Mouse (Mus musculus): ENCODE results near the gene Fgf15. TPM values are rescaled to one million over a fixed set of nuclear protein-coding genes. Genes with fewer than 3 reads are reported as not detected.
"Not testable (repeated sequence)": the region's sequence is repeated elsewhere in the genome, so short reads cannot be mapped to it uniquely, and the experiment has no call there.

The Fgf15 gene
- polyA plus RNA-seq, 1 experiment from 2014 or later = 1.5 TPM

DNA sequence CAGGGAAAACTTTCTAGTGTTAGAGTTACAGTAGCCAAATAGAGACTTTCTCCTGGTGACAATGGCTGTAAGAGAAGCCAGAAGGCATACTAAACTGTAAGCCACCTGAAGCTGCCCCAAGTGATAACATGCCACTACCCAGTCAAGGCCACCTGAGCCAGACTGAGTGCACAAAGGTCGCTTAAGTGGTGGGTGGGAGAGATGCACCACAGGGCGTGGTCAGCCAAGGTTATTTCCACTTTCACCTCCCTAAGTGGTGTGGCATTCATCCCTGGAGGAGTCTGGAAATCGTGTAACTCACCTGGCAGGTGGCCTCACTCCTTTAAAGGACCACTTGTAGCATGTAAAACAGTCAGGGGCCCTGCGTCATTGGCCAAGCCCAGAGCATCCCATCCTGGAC is 29.2 kb upstream of the Fgf15 start:
- Histone ChIP-seq H3K4me1 (0 out of 2 replicates have a peak, but pooled peaks cover under 1% of the 10 kb centered on the region), H3K27me3 (ENCODE audit: insufficient read depth, poor library complexity, severe bottlenecking) (peaks cover 76% of the 10 kb centered on the region), H3K27ac (no peak overlapping the region), H3K9me3 (no peaks in the 10 kb centered on the region), H3K4me3 (no peak overlapping the region), H3K36me3 (no peaks in the 10 kb centered on the region)
- DNase-seq (ENCODE audit: low spot score) = no peak
- 58% methylated on average over 4 of the region's 4 CpGs for WGBS

DNA sequence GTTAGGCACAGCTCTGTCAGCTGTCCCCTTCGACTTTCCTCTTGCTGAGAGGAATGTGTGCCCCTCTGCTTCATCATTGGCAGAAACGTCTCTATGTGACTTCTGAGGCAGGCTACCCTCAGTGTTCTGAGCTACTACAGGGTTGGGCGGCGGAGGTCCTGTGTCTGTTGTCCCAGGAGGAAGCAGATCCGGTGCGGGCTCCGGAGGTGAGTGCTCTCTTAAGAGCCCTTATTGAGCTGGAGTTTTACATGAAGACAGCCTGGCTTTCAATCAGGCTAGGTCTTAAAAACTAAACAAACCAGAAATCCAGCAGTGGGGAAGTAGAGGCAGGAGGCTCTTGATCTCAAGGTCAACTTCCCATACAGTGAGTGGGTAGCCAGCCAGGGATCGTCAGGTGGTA is 28.7 kb upstream of the Fgf15 start:
- H3K27me3 ChIP-seq (ENCODE audit: insufficient read depth, poor library complexity, severe bottlenecking) = peaks cover 73% of the 10 kb centered on the region
- 75% methylated on average over 8 of the region's 8 CpGs for WGBS
- no peaks in the 10 kb centered on the region for H3K36me3 ChIP-seq

DNA sequence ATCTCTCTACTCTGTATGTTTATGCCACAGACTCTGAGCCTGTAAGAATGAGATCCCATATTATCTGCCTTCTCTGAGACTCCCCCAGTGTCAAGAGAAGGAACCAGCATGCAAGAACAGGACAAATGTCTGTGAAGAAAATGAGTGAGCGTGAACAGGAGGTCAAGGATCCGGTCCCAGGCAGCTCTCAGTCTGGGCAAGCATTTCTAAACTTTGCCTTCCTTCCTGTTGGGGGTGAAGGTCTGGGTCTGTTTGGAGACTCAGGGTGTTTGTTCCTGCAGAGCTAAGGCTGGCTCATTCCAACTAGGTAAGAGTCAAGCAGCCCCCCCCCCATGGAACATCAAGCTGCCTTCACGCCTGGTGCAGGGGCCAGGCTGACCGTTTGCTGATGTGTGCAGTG is 23.9 kb upstream of the Fgf15 start:
- Histone ChIP-seq H3K9me3 (no peaks in the 10 kb centered on the region), H3K4me1 (peaks cover 32% of the 10 kb centered on the region), H3K36me3 (no peaks in the 10 kb centered on the region), H3K4me3 (no peak overlapping the region), H3K27me3 (ENCODE audit: insufficient read depth, poor library complexity, severe bottlenecking) (peaks cover 62% of the 10 kb centered on the region), H3K27ac (0 out of 2 replicates have a peak overlapping the region, but pooled peaks have one; percentile 36)
- no peak for DNase-seq (ENCODE audit: low spot score)
- 44% methylated on average over 4 of the region's 4 CpGs for WGBS

More for the DNA sequence above, 28.7 kb upstream of the Fgf15 start:
- DNase-seq (ENCODE audit: low spot score) = no peak
- peaks cover 1% of the 10 kb centered on the region for H3K4me1 ChIP-seq
- H3K27ac ChIP-seq = no peak overlapping the region
- no peaks in the 10 kb centered on the region for H3K9me3 ChIP-seq
- no peak overlapping the region for H3K4me3 ChIP-seq

DNA sequence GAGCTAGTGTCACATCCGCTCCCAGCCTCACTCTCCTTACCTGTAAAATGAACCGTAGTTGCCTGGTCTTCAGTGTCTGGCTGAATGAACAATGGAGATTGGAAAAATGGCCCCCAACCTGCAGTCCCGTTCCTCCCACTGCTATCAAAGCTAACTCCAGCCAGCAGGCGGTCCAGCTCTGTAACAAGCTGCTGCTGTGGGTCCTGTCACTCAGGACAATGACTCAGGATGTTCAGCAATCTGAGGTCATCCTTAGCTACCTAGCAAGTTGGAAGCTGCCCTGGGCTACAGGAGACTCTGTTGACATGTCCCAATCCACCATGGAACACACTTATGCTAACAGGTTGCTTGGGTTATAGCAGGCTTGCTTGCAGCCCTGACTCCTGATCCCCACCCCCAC is 23.2 kb upstream of the Fgf15 start:
- Histone ChIP-seq H3K9me3 (no peaks in the 10 kb centered on the region), H3K27ac (no peak overlapping the region), H3K36me3 (no peaks in the 10 kb centered on the region), H3K4me1 (peaks cover 32% of the 10 kb centered on the region), H3K4me3 (no peak overlapping the region), H3K27me3 (ENCODE audit: insufficient read depth, poor library complexity, severe bottlenecking) (peaks cover 57% of the 10 kb centered on the region)
- 46% methylated on average over 4 of the region's 4 CpGs for whole genome bisulfite sequencing
- DNase-seq (ENCODE audit: low spot score) = no peak

DNA sequence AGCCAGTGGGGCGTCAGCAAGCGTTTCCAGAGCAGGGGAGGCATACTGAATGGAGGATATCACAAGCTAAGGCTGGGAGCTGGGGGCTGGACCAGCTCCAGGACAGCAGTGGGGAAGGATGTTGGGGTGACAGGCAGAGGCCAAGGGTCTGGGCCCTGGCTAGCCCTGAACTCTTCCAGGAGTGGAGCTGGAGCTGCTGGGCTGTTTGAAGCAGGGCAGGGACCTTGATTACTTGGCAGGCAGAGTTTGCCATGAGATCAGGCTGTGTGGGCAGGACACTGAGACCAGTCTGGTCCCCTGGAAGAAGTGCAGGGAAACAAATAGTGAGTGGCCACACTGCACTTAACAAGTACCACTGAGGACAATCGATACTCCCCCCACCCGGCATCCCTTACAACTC is 22.1 kb upstream of the Fgf15 start:
- WGBS = 75% methylated on average over 4 of the region's 4 CpGs
- H3K27me3 ChIP-seq (ENCODE audit: insufficient read depth, poor library complexity, severe bottlenecking) = peaks cover 51% of the 10 kb centered on the region
- H3K9me3 ChIP-seq = no peaks in the 10 kb centered on the region
- no peak overlapping the region for H3K4me3 ChIP-seq
- peak overlapping the region; percentile 31; the same call in 1 of the 2 replicates for H3K27ac ChIP-seq
- H3K36me3 ChIP-seq = no peaks in the 10 kb centered on the region
- peaks cover 32% of the 10 kb centered on the region for H3K4me1 ChIP-seq
- no peak for DNase-seq (ENCODE audit: low spot score)

DNA sequence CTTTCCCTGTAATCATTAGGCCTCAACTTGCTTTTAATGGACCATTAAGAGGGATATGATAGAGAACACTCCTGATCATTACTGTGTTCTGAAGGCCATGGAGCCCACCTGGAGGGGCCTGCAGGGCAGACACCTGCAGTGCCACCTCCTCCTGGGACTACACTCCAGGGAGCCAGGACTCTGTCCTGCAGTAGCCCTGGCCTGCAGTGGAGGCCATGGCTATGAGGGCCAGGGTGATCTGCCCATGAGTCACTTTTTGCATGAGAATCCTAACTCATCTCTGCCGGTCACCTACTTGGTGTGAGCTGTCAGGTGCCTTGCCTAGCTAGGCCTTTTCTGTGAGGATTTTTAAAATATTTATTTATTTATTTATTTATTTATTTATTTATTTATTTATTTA is 17.9 kb upstream of the Fgf15 start:
- 88% methylated on average over 1 of the region's 1 CpGs for WGBS
- Histone ChIP-seq H3K4me1 (peaks cover 28% of the 10 kb centered on the region), H3K4me3 (no peak overlapping the region), H3K9me3 (no peaks in the 10 kb centered on the region), H3K36me3 (no peaks in the 10 kb centered on the region), H3K27me3 (ENCODE audit: insufficient read depth, poor library complexity, severe bottlenecking) (peaks cover 52% of the 10 kb centered on the region), H3K27ac (no peak overlapping the region)
- no peak for DNase-seq (ENCODE audit: low spot score)

DNA sequence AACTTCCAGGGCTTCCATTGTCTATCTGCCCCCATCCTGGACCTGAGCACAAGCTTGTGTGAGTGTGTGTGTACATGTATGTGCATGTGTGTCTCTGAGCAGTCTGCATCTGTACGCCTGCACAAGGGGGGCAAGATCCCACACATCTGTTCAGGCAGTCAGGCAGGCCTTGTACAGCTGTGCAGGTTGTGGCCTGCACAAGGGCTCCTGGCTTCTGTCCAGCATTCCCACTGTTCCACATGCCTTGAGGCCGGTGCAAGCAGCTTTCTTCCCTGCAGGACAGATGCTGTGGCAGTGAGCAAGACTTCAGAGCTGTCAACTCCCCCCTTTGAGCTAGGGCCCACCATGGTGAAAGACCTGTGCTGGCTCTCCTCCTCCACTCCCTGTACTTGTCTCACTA is 13.2 kb upstream of the Fgf15 start:
- Histone ChIP-seq H3K36me3 (no peaks in the 10 kb centered on the region), H3K27me3 (ENCODE audit: insufficient read depth, poor library complexity, severe bottlenecking) (peaks cover 29% of the 10 kb centered on the region), H3K27ac (0 out of 2 replicates have a peak overlapping the region, but pooled peaks have one; percentile 22), H3K4me3 (no peak overlapping the region), H3K4me1 (peaks cover 16% of the 10 kb centered on the region), H3K9me3 (no peaks in the 10 kb centered on the region)
- no peak for DNase-seq (ENCODE audit: low spot score)
- WGBS = 36% methylated on average over 2 of the region's 2 CpGs

DNA sequence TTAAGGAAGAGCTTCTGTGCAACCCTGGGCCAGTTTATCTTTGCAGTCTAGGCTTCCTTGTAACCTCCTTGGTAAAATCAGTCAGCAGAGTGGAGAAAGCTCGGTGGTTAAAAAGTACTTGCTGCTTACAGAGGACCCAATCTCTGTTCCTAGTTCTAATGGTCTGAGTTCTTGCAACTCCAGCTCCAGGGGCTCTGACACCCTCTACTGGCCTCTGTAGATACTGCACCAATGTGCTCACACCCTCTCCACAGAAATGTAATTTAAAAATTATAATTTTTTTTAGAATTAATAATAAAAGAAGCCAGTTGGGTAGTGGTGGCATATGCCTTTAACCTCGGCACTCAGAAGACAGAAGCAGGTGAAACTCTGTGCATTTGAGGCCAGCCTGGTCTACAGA is 8.7 kb upstream of the Fgf15 start:
- Histone ChIP-seq H3K4me1 (peaks cover 24% of the 10 kb centered on the region), H3K9me3 (no peaks in the 10 kb centered on the region), H3K27ac (no peak overlapping the region), H3K4me3 (no peak overlapping the region), H3K36me3 (no peaks in the 10 kb centered on the region), H3K27me3 (ENCODE audit: insufficient read depth, poor library complexity, severe bottlenecking) (peaks cover 53% of the 10 kb centered on the region)
- WGBS = 80% methylated on average over 2 of the region's 2 CpGs
- DNase-seq (ENCODE audit: low spot score) = no peak

DNA sequence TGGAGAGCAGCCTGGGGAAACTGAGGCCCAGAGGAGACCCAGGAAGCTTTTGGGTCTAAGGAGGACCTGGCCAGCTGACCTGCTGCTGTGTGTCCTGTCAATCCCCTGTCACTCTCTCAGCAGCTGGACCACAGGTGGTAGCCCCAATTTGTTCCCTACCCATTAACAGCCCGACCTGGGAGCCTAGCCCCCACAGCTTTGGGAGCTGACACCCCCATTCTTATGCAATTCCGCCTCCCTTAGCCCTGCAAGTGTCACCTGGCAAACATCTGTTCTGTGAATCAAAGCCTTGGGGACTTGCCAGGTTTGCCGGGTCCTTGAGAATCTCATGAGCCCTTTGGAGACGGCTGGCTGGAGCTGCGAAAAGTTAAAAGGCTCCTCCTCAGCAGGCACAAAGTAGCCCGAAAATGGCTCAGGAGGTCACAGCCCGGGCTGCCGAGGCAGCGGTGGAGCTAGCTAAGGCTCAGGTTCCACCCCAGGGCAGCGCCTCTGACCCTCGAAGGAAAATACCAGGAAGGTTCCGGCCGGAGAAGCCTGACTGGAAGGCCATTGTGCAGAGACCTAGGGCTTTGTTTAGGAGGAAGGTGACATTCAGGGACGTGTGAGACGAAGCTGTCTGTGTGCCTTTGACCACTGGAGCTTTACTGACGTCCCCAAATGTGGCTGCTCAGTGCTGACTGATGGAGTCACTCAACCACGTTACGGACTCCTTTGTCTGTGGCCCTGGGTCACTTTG is 7.6 kb upstream of the Fgf15 start:
- H3K36me3 ChIP-seq = no peaks in the 10 kb centered on the region
- DNase-seq (ENCODE audit: low spot score) = no peak
- 3% methylated on average over 18 of the region's 18 CpGs for WGBS
- H3K27me3 ChIP-seq (ENCODE audit: insufficient read depth, poor library complexity, severe bottlenecking) = peaks cover 54% of the 10 kb centered on the region
- H3K4me1 ChIP-seq = peaks cover 19% of the 10 kb centered on the region
- H3K4me3 ChIP-seq = peak overlapping the region; percentile 5; the same call in 1 of the 2 replicates
- no peaks in the 10 kb centered on the region for H3K9me3 ChIP-seq
- H3K27ac ChIP-seq = no peak overlapping the region

DNA sequence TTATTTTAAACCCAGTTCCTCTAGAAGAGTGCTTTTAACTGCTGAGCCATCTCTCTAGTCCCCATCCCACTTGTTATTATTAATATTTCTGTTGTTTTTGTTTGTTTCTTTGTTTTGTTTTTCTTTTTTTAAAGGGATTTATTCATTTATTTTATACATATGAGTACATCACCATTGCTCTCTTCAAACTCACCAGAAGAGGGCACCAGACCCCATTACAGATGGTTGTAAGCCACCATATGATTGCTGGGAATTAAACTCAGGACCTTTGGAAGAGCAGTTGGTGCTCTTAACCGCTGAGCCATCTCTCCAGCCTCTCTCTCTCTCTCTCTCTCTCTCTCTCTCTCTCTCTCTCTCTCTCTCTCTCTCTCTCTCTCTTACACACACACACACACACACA is 5.7 kb upstream of the Fgf15 start:
- Histone ChIP-seq H3K27me3 (ENCODE audit: insufficient read depth, poor library complexity, severe bottlenecking) (peaks cover 70% of the 10 kb centered on the region), H3K4me1 (peaks cover 15% of the 10 kb centered on the region)
- not testable (repeated sequence) for H3K9me3 ChIP-seq; H3K4me3 ChIP-seq; H3K36me3 ChIP-seq; DNase-seq (ENCODE audit: low spot score); H3K27ac ChIP-seq
- 93% methylated on average over 1 of the region's 1 CpGs for WGBS

DNA sequence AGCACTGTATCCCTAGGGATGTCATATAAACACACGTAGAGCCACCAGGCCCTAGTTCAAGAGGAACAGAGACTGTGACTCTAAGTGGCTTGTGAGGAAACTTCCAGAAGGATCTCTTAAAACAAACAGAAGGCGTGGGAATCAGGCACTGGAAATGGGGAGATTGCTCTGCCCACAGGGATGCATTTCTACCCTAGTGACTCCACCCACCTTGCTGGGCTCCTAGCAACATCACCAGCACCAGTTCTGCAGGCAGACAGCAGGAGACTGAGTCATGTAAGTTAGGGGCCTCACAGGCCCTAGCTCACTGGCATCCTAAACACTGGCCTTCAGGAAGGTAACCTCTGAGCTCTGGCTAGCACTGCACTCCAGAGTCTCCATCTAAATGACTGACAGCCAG is 4.5 kb upstream of the Fgf15 start:
- Histone ChIP-seq H3K27me3 (ENCODE audit: insufficient read depth, poor library complexity, severe bottlenecking) (peaks cover 82% of the 10 kb centered on the region), H3K36me3 (no peaks in the 10 kb centered on the region), H3K27ac (no peak overlapping the region), H3K4me3 (no peak overlapping the region), H3K4me1 (peaks cover 27% of the 10 kb centered on the region), H3K9me3 (no peaks in the 10 kb centered on the region)
- no peak for DNase-seq (ENCODE audit: low spot score)
- WGBS = 67% methylated on average over 2 of the region's 2 CpGs

DNA sequence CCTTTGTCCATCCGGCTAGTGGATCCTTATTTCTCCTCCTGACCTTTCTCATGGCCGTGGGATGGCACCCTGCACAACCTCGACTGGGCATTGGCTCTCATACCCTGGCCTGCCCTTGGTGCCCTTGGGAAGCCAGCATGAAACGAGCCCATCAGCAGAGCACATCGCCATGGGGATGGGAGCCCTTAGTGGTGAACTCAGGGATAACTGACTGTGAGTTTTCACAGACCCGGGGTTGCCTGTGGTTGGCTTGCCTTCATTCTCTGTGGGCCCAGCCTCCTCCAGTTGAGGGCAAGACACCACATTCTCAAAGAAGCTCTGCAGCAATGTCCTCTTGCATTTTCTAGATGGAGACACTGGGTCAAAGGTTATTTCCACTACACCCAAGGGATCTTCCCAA is 4.0 kb upstream of the Fgf15 start:
- peaks cover 86% of the 10 kb centered on the region for H3K27me3 ChIP-seq (ENCODE audit: insufficient read depth, poor library complexity, severe bottlenecking)
- no peak overlapping the region for H3K4me3 ChIP-seq
- no peak overlapping the region for H3K27ac ChIP-seq
- WGBS = 56% methylated on average over 6 of the region's 6 CpGs
- no peaks in the 10 kb centered on the region for H3K9me3 ChIP-seq
- H3K36me3 ChIP-seq = no peaks in the 10 kb centered on the region
- DNase-seq (ENCODE audit: low spot score) = no peak
- peaks cover 32% of the 10 kb centered on the region for H3K4me1 ChIP-seq

DNA sequence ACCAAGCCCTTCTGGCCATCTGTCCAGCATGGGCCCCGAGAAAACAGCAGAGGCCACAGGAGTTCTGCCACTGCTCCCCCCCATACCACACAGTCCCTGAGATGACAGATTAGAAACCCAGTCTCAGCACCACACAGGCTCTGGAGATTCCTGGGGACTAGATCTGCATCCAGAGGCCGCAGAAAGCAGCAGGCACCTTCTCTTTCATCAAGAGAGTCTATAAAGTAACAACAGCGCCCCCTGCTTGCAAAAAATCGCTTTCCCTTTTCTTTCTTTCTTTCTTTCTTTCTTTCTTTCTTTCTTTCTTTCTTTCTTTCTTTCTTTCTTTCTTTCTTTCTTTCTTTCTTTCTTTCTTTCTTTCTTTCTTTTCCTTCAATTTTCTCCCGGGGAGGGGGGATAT is 2.1 kb upstream of the Fgf15 start:
- H3K4me3 ChIP-seq = peak overlapping the region; percentile 64; the same call in 1 of the 2 replicates
- peaks cover 88% of the 10 kb centered on the region for H3K27me3 ChIP-seq (ENCODE audit: insufficient read depth, poor library complexity, severe bottlenecking)
- no peaks in the 10 kb centered on the region for H3K9me3 ChIP-seq
- DNase-seq (ENCODE audit: low spot score) = no peak
- WGBS = 3% methylated on average over 5 of the region's 5 CpGs
- H3K4me1 ChIP-seq = peaks cover 24% of the 10 kb centered on the region
- H3K36me3 ChIP-seq = no peaks in the 10 kb centered on the region
- H3K27ac ChIP-seq = no peak overlapping the region

DNA sequence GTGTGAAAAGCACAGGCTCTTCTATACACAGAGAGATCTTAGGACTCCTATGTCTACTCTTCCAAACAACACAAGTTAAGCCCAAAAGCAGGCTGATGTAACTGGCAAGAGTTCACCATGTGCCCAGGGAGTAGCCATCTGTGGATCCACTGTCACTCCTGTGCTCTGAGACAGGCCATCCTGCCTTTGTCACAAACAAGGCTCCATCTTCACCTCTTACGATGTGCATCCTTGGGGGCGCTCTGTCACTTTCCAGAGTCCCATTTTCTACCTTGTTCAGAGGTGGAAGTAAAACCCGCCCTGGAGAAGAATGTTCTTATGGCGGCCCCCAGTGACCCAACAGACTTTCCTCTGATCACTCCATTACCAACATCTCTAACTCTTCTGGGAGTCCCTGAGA is 1.6 kb upstream of the Fgf15 start:
- H3K27me3 ChIP-seq (ENCODE audit: insufficient read depth, poor library complexity, severe bottlenecking) = peaks cover 88% of the 10 kb centered on the region
- DNase-seq (ENCODE audit: low spot score) = no peak

More for the DNA sequence above, 1.6 kb upstream of the Fgf15 start:
- peak overlapping the region; percentile 64; the same call in 1 of the 2 replicates for H3K4me3 ChIP-seq
- H3K4me1 ChIP-seq = peaks cover 24% of the 10 kb centered on the region
- H3K36me3 ChIP-seq = no peaks in the 10 kb centered on the region
- H3K9me3 ChIP-seq = no peaks in the 10 kb centered on the region
- WGBS = 3% methylated on average over 4 of the region's 4 CpGs
- no peak overlapping the region for H3K27ac ChIP-seq

Measured in heart, embryonic 10.5 days (tissue).